Mouse (Mus musculus) neural tube, embryonic 13.5 days (tissue): Measurements from ENCODE around the gene Sycn. TPM values are rescaled to one million over a fixed set of nuclear protein-coding genes. Genes with fewer than 3 reads are reported as not detected.

Source experiments
- microRNA-seq: library from miRNA; unstranded; fragments of <30 nt; microRNA quantifications from one replicate; pipeline ENCODE4, GENCODE M21; 2016
- polyA plus RNA-seq: library from polyadenylated mRNA; unstranded; fragments of >200 nt; fragmentation: Nextera tagmentation; extraction: Ambion mirVana; gene quantifications from 2 replicates; pipeline ENCODE4 v1.2.1, GENCODE M21; 2015

Gene Sycn
- polyA plus RNA-seq, 1 experiment from 2014 or later = not detected

Small RNA genes lying within 50 kb of the gene (microRNA-seq; reads per million reads assigned to microRNA genes)
- gene Mir7049 = 0.74 reads per million

Other genes starting within 250 kb of the Sycn start
- gene Selenov, start 249.7 kb upstream of the Sycn start, polyA plus RNA-seq = 0.50 and 0.69 TPM in 2 replicates
- 31.1 and 31.6 TPM in 2 replicates for gene Dll3, start 238.6 kb upstream of the Sycn start, polyA plus RNA-seq
- gene Timm50, start 228.8 kb upstream of the Sycn start, polyA plus RNA-seq = 125 and 131 TPM in 2 replicates
- gene Supt5, start 202.1 kb upstream of the Sycn start, polyA plus RNA-seq = 92.1 and 94.1 TPM in 2 replicates
- gene Rps16, start 190.2 kb upstream of the Sycn start, polyA plus RNA-seq = 533 and 537 TPM in 2 replicates
- gene Plekhg2, start 168.3 kb upstream of the Sycn start, polyA plus RNA-seq = 33.8 and 35.8 TPM in 2 replicates
- 4.9 and 6.5 TPM in 2 replicates for gene Zfp36, start 160.6 kb upstream of the Sycn start, polyA plus RNA-seq
- 35.7 and 45.4 TPM in 2 replicates for gene Med29, start 148.2 kb upstream of the Sycn start, polyA plus RNA-seq
- 99.8 and 103 TPM in 2 replicates for gene Paf1, start 147.9 kb upstream of the Sycn start, polyA plus RNA-seq
- gene Gmfg, start 103.4 kb upstream of the Sycn start, polyA plus RNA-seq = 5.3 and 6.0 TPM in 2 replicates
- 14.1 and 15.2 TPM in 2 replicates for gene Lrfn1, start 88.9 kb upstream of the Sycn start, polyA plus RNA-seq
- not detected in 2 replicates for gene Ifnl2, start 30.4 kb upstream of the Sycn start, polyA plus RNA-seq
- not detected in 2 replicates for gene Ifnl3, start 18.0 kb upstream of the Sycn start, polyA plus RNA-seq
- gene Nccrp1, start 6.4 kb downstream of the Sycn start, polyA plus RNA-seq = not detected in 2 replicates
- gene Samd4b, start 57.3 kb downstream of the Sycn start, polyA plus RNA-seq = 25.6 and 26.9 TPM in 2 replicates
- gene Pak4, start 57.3 kb downstream of the Sycn start, polyA plus RNA-seq = 20.1 and 20.2 TPM in 2 replicates
- not detected in 2 replicates for gene Acp7, start 90.4 kb downstream of the Sycn start, polyA plus RNA-seq
- 4.8 and 6.5 TPM in 2 replicates for gene Fbxo27, start 152.0 kb downstream of the Sycn start, polyA plus RNA-seq
- gene Fbxo17, start 175.9 kb downstream of the Sycn start, polyA plus RNA-seq = 6.3 and 7.1 TPM in 2 replicates
- 115 and 122 TPM in 2 replicates for gene Mrps12, start 200.9 kb downstream of the Sycn start, polyA plus RNA-seq
- 23.0 and 24.6 TPM in 2 replicates for gene Sars2, start 201.1 kb downstream of the Sycn start, polyA plus RNA-seq
- 7.3 and 8.7 TPM in 2 replicates for gene Ccer2, start 215.3 kb downstream of the Sycn start, polyA plus RNA-seq
- gene Sirt2, start 225.8 kb downstream of the Sycn start, polyA plus RNA-seq = 101 and 104 TPM in 2 replicates
- 63.4 and 67.7 TPM in 2 replicates for gene Nfkbib, start 226.6 kb downstream of the Sycn start, polyA plus RNA-seq
- gene Rinl, start 248.1 kb downstream of the Sycn start, polyA plus RNA-seq = 1.7 and 2.6 TPM in 2 replicates